Mouse (Mus musculus) heart, embryonic 14.5 days (tissue): ENCODE measurements at regions not wholly inside any gene's neighbourhood (a gene's known extent, or its start where the extent isn't known, plus 50 kb on each side); places are given as distances from the start of the nearest gene placed in this dataset.

Experiments used
- ATAC-seq: fragments of 200-750 bp; cut with Nextera tagmentation; 2 replicates; pipeline ENCODE4 v1.8.0; 2017; ENCODE audit warnings: low read depth, moderate TSS enrichment; ENCODE audit not compliant: insufficient number of reproducible peaks, insufficient read depth, low FRiP score
- H3K27ac ChIP-seq, 2 experiments: fragments of 200-500 bp in 1 of 2; fragments of 300-500 bp in 1 of 2; sonication (generic) in 1 of 2; replicated peaks in 1 of 2; 2 replicates each; pipeline ENCODE4 v1.5.1; 2012 to 2014; ENCODE audit warnings: low read depth in 2 of 2, low read length in 2 of 2, control low read depth in 1 of 2, mild to moderate bottlenecking in 1 of 2, mixed read lengths in 1 of 2; ENCODE audit not compliant: control insufficient read depth in 1 of 2, insufficient read depth in 1 of 2
- H3K27me3 ChIP-seq: fragments of 300-500 bp; sonication (generic); 2 replicates; pipeline ENCODE4 v1.6.1; 2014; ENCODE audit warnings: mild to moderate bottlenecking, low read length, control low read depth; ENCODE audit not compliant: control insufficient read depth, insufficient read depth
- H3K36me3 ChIP-seq: fragments of 300-500 bp; sonication (generic); 2 replicates; pipeline ENCODE4 v1.6.1; 2014; ENCODE audit warnings: mild to moderate bottlenecking, control low read depth, low read length, mixed read lengths; ENCODE audit not compliant: control insufficient read depth, insufficient read depth
- H3K4me1 ChIP-seq, 2 experiments: fragments of 200-500 bp in 1 of 2; fragments of 300-500 bp in 1 of 2; sonication (generic) in 1 of 2; 2 replicates each; pipeline ENCODE4 v1.6.1; 2012 to 2014; ENCODE audit warnings: low read length in 2 of 2, control low read depth in 1 of 2, mixed read lengths in 1 of 2; ENCODE audit not compliant: control insufficient read depth in 2 of 2, insufficient read depth in 2 of 2
- H3K4me2 ChIP-seq: fragments of 300-500 bp; sonication (generic); 2 replicates; pipeline ENCODE4 v1.6.1; 2014; ENCODE audit warnings: mild to moderate bottlenecking, low read length
- H3K4me3 ChIP-seq, 2 experiments: fragments of 200-500 bp in 1 of 2; fragments of 300-500 bp in 1 of 2; sonication (generic) in 1 of 2; 2 replicates each; pipeline ENCODE4 v1.5.1; 2012 to 2014; ENCODE audit warnings: low read length in 2 of 2, mild to moderate bottlenecking in 2 of 2, control low read depth in 1 of 2, low read depth in 1 of 2, moderate library complexity in 1 of 2; ENCODE audit not compliant: control insufficient read depth in 1 of 2, insufficient read depth in 1 of 2
- H3K9ac ChIP-seq: fragments of 300-500 bp; sonication (generic); 2 replicates; pipeline ENCODE4 v1.6.1; 2014; ENCODE audit warnings: mild to moderate bottlenecking, low read length
- H3K9me3 ChIP-seq: fragments of 300-500 bp; sonication (generic); 2 replicates; pipeline ENCODE4 v1.6.1; 2016; ENCODE audit warnings: low read length, control low read depth; ENCODE audit not compliant: control insufficient read depth
- WGBS: fragments of 180-500 bp; shearing (Covaris S2); extraction: QIAGEN DNeasy Blood & Tissue Kit; methylation state at CpG from one replicate; pipeline ENCODE4 v1.1.7; 2014; 5-methylcytosine and 5-hydroxymethylcytosine counted together

GRCm38 (mm10) chr16:92966069-92966866, 140.3 kb upstream of the Runx1 start:
- no peak overlapping the region for H3K4me3 ChIP-seq
- no peaks in the 10 kb centered on the region for H3K36me3 ChIP-seq
- 84% methylated on average over 10 of the region's 10 CpGs for WGBS
- H3K9ac ChIP-seq = no peak overlapping the region
- no peaks in the 10 kb centered on the region for H3K9me3 ChIP-seq
- no peak overlapping the region for H3K4me2 ChIP-seq
- ATAC-seq = no peak
- H3K27me3 ChIP-seq = peaks cover 8% of the 10 kb centered on the region
- no peaks in the 10 kb centered on the region; a peak in 1 of 4 replicates for H3K4me1 ChIP-seq
- no peak overlapping the region for H3K27ac ChIP-seq

GRCm38 (mm10) chr16:92965651-92966050, 139.7 kb upstream of the Runx1 start:
- no peaks in the 10 kb centered on the region for H3K9me3 ChIP-seq
- WGBS = 71% methylated on average over 3 of the region's 3 CpGs
- no peak for ATAC-seq
- no peak overlapping the region for H3K9ac ChIP-seq
- no peak overlapping the region for H3K4me3 ChIP-seq
- H3K36me3 ChIP-seq = no peaks in the 10 kb centered on the region
- H3K27me3 ChIP-seq = peaks cover 3% of the 10 kb centered on the region; the same call in 1 of the 2 replicates
- H3K4me1 ChIP-seq = no peaks in the 10 kb centered on the region; a peak in 1 of 4 replicates
- H3K4me2 ChIP-seq = no peak overlapping the region
- H3K27ac ChIP-seq = no peak overlapping the region

GRCm38 (mm10) chr16:92963582-92963981, 137.6 kb upstream of the Runx1 start:
- Histone ChIP-seq H3K4me1 (no peaks in the 10 kb centered on the region; a peak in 1 of 4 replicates), H3K27me3 (peaks cover 3% of the 10 kb centered on the region; the same call in 1 of the 2 replicates), H3K27ac (no peak overlapping the region), H3K9me3 (no peaks in the 10 kb centered on the region), H3K9ac (no peak overlapping the region), H3K36me3 (no peaks in the 10 kb centered on the region), H3K4me3 (no peak overlapping the region), H3K4me2 (no peak overlapping the region)
- WGBS = 85% methylated on average over 4 of the region's 4 CpGs
- ATAC-seq = no peak

- Histone ChIP-seq H3K36me3 (no peaks in the 10 kb centered on the region), H3K9ac (no peak overlapping the region), H3K4me2 (no peak overlapping the region), H3K27me3 (peaks cover 9% of the 10 kb centered on the region; the same call in 1 of the 2 replicates), H3K27ac (no peak overlapping the region), H3K9me3 (no peaks in the 10 kb centered on the region), H3K4me1 (no peaks in the 10 kb centered on the region; a peak in 2 of 4 replicates), H3K4me3 (no peak overlapping the region)
- ATAC-seq = no peak
- 38% methylated on average over 3 of the region's 3 CpGs for WGBS
Measured at GRCm38 (mm10) chr16:92961361-92961760, 135.4 kb upstream of the Runx1 start.

- 69% methylated on average over 6 of the region's 7 CpGs for WGBS
- H3K4me1 ChIP-seq = peaks cover 0 to under 1% of the 10 kb centered on the region in 2 experiments; a peak in 2 of 4 replicates
- no peak overlapping the region for H3K27ac ChIP-seq
- 0 out of 2 replicates have a peak, but pooled peaks cover 9% of the 10 kb centered on the region for H3K27me3 ChIP-seq
- ATAC-seq = no peak
- no peak overlapping the region for H3K9ac ChIP-seq
- no peaks in the 10 kb centered on the region for H3K9me3 ChIP-seq
- no peaks in the 10 kb centered on the region for H3K36me3 ChIP-seq
- no peak overlapping the region for H3K4me2 ChIP-seq
- H3K4me3 ChIP-seq = no peak overlapping the region
Measured at GRCm38 (mm10) chr16:92960740-92961139, 134.8 kb upstream of the Runx1 start.

- H3K4me3 ChIP-seq = no peak overlapping the region
- H3K27ac ChIP-seq = no peak overlapping the region
- WGBS = 77% methylated on average over 8 of the region's 8 CpGs
- H3K27me3 ChIP-seq = 0 out of 2 replicates have a peak, but pooled peaks cover 9% of the 10 kb centered on the region
- H3K4me2 ChIP-seq = no peak overlapping the region
- no peak for ATAC-seq
- H3K4me1 ChIP-seq = peaks cover 8 to 12% of the 10 kb centered on the region in 2 experiments; a peak in 3 of 4 replicates
- H3K9me3 ChIP-seq = no peaks in the 10 kb centered on the region
- no peak overlapping the region for H3K9ac ChIP-seq
- H3K36me3 ChIP-seq = no peaks in the 10 kb centered on the region
Measured at GRCm38 (mm10) chr16:92958967-92959366, 133.0 kb upstream of the Runx1 start.

- Histone ChIP-seq H3K36me3 (no peaks in the 10 kb centered on the region), H3K4me2 (no peak overlapping the region), H3K27me3 (0 out of 2 replicates have a peak, but pooled peaks cover 6% of the 10 kb centered on the region), H3K9ac (no peak overlapping the region), H3K4me3 (no peak overlapping the region), H3K4me1 (peaks cover 8 to 12% of the 10 kb centered on the region in 2 experiments; a peak in 3 of 4 replicates), H3K9me3 (no peaks in the 10 kb centered on the region), H3K27ac (no peak overlapping the region)
- ATAC-seq = no peak
- 70% methylated on average over 6 of the region's 6 CpGs for WGBS
Measured at GRCm38 (mm10) chr16:92958146-92958545, 132.2 kb upstream of the Runx1 start.
